Mouse (Mus musculus): ENCODE data around the gene Ypel1. TPM values are rescaled to one million over a fixed set of nuclear protein-coding genes. Genes with fewer than 3 reads are reported as not detected.

Ypel1 gene
- 10 to 100 TPM; 35.4 to 38.5 TPM for total RNA-seq (2021)

DNA sequence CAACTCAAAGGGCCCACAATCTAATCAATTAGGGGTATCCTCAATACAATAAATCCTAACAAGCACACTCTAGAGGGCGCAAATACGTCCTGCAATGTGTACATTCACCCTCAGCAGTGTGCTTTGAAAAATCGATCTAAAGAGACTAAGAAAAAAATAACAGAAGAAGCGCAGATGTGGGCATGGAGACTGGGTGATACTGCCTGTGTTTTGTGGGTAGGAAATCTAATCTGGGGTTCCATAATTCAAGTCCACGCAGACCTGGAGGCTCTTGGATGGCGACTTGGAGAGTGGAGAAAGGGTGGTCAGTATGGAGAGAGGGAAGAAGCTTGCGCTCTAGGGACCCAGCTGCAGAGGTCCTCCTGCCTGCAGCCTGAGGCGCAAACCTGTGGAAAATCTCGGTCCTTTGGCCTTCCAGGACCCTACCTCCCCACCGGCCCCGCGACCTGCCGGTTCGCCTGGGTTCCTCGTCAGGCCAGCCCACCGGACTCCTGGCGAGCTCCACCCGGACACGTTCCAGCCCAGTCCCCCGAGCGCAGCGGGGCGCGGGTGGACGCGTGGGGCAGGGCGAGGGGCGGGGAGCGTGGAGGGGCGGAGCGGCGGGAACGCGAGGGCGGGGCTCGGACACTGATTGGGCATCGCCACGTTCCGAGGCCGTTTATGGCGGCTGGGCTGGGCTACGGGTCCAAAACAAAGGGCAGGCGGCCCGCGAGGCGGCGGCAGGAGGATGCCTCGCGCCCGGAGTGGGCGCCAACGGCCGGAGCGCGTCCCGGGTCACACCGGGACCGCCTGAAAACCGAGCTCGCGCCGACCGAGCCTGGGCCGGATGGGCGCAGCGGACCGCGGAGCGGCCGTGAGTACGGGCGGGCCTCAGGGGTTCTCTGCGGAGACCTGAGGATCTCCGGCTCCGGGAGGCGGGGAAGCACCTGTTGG is at the start of gene Ypel1:
Gene Ypel1 (plus strand): TSS at position 186 of the 933 bp plus-strand sequence.
- peak; percentile 86 to 89 for DNase-seq

DNA sequence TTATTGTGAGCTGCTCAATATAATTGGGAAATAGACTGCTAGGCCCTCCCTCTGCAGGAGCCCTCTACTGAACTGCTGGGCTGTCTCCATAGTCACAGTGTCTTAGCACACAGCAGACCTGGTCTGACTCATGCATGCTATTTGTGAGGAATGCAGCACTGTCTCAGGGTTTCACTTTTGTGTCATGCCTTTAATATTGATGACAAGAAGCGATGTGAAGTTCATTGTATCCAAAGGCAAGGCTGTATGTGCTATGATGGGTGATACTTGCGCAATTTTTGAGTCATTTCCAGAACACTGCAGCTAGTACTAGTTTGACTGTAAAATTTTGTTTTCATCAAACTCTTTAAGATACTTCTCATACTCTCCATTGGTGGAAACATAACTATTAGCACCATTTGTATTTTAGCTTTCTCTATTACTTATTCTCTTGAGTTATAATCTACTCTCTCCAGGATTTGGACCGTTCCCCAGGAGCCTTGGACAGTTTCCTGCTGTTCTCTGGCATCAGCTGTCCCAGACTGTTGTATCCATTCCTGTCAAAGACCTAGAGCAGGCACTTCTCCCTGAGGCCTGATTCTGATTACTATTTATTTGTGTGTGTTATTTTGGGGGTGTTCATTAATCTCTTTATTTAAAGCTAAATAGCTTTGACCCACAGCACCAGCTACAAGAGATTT is 44.9 kb upstream of the Ypel1 start:
- DNase-seq, result peak in 1 of 2 experiments; percentile 27

DNA sequence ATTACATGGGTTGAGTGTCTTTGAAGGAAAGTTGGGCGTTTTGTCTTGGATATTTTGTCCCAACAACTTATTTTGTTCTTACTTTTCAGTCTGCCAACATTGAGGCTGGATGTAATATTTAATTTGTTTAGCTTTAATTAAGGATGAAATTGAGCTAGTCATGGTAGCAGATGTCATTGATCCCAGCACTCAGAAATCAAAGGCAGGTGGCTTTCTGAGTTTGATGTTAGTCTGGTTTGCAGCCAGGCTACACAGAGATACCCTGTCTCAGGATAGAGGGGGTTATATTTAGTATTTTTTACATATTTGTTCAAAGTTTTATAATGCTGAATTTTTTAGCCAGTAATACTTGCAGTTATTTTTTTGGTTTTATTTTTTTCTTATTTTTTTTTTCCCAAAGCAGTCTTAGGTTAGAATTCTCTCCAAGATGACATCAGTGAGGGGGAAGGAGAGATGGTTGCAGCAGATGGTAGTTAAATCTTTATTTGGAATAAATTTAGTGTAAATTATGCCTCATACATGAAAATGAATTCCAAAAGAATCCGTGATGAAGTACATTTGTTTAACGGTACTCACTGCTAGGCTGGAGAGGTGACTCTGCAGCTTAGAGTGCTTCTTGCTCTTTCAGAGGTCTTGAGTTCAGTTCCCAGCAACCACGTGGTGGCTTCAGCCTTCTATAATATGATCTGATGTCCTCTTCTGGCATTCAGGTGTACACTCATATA is 39.4 kb upstream of the Ypel1 start:
- DNase-seq, result no peak

DNA sequence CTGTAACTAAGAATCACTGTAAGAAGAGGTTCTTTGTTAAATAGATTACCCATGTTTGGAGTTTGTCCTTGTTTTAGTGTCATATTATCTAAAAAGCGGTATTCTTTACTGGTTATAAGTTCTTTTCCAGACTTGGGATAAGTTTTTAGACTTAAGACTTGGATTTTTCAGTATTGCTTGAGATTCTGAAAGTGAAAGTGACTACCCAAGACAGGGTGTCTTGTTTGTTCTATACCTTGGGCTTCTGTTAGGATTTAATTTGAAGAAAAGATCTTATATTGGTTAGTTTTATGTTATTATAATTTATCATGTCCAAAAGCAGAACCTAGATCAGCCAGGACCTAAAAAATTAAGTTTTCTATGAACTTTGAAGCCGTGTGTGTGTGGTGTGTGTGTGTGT is 35.7 kb upstream of the Ypel1 start:
- no peak for DNase-seq

DNA sequence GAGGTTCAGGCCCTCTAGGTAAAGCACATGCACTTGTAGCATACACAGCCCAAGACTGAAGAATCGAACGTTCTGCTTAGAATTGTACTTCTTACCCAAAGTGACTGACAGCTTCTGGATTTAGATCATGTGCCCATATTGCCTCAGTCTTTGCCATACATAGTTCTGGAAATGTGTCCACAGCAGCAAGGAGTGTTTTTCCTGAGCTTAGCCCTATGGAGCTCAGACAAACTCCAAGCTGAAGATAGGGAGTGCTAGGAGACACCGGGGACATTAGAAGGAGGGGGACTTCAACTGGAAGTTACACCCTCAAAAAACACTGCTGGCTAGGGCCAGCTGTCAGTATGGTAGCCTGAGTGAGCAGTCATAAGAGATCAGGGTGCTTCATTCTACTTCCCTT is 28.8 kb upstream of the Ypel1 start:
- DNase-seq, result no peak

DNA sequence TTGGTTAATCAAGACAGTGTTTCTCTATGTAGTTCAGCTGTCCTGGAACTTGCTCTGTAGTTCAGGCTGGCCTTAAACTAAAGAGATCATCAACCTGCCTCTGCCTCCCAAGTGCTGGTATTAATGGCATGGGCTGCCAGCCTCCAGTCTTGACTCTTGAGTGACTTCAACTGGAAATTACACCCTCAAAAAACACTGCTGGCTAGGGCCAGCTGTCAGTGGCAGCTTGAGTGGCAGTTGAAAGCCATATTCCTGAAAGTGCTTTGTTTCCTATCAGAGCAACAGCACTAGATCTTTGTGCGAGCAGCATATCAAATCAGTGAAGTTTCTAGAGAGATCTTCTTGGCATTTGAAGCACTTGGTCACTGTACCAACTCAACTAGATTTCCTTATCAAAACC is 28.1 kb upstream of the Ypel1 start:
- DNase-seq, result no peak

DNA sequence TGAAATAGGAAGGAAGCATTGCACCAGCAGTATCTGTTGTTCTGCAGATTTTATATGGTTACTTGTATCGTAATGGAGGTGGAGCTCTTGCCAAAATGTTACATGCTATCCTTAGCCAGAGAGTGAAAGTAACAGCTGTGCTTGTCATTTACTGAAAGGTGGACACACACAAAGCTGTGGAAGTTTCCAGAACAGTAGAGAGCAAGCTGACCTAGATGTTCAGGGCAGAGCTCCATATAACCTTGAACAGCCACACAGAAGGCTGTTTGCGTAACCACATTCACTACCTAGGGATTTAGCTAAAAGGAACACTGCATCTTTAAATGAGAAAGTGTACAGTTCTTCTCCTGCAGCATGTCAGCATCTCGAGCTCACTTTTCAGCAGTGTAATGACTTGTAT is 25.2 kb upstream of the Ypel1 start:
- DNase-seq, result no peak

DNA sequence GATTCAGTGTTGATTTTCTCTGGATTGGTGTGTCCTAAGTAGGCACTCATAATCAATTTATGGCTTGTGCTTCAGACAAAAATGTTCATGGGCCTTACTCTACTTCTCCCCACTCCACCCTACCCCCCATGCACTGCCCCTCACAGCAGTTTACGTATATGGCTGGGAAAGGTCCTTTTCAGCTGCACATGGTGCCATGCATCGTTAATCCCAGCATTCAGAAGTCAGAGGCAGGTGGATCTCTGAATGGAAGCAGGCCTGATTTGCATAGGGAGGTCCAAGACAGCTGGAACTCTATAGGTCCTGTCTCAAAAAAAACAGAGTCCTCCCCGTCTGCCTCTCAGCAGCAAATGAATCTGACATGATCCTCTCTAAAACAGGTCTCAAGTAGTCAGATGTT is 24.2 kb upstream of the Ypel1 start:
- no peak for DNase-seq

DNA sequence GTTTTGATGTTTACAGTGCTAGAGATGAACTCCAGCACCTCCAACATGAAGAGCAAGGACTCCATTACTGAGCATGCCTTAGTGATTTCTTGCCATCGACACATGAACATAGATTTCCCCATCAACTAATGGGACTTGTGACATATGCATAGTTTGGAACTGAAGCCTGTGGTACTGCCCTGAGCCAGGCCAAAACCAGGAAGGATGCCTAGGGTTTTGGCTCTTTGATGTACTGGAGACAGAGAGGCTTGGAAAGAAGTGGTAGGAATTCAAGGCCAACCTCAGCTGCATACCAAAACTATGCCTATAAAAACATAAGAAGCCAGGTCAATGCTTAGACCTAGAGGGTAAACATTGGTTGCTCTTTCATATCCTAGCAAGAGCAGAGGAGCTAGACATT is 19.6 kb upstream of the Ypel1 start:
- no peak for DNase-seq

DNA sequence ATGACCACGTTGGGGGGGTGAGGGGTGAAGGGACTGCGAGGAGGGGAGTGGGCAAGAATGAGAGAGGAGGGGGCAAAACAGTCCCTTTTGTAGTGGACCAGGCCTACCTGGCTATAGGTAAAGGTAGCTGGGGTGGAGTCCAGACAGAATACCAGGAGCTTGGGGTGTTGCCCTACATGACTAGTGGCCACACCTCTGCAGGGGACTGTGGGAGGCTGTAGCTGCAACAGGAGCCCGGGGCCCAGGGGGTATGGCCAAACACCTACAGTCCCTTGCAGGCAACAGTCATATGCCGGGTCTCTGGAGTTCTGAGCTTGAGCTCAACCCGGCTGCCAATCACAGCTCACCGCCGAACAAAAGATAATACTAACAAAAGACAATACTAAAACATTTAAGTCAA is 17.4 kb upstream of the Ypel1 start:
- DNase-seq, result no peak

DNA sequence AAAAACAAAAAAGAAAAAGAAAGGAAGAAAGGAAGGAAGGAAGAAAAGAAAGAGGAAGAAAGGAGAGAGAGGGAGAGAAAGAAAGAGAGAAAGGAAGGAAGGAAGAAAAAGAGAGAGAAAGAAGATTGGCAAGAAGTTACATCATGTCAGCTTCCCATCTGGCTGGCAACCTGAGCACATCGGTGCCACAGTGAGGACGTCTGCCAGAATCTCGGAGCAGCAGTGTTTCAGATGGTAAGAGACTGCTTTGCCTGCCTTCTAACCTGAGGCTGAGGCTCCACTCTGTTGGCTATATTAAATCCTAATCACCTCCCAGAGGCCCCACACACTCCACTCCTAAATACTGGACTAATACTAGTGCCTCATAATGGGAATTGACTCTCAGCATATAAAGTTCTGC is 15.6 kb upstream of the Ypel1 start:
- DNase-seq, result no peak

DNA sequence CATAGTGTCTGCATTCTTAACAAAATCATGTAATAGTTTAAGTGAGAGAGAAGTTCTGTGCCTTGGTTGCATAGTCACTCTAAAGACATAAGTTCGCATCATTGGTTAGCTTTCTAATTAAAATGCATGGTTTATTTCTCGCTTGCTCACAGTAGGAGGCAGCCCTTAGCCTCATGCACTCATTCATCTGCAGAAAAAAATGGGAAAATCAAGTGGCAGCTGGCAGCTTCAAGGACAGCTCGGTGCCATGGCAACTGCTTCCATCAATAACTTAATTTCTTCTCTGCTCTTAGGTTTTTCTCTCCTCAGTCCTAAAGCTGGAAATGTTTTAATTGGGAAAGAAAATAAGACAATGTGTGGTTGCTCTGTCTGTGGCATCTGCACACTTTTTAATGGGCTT is 13.9 kb upstream of the Ypel1 start:
- peak; percentile 46 to 51 for DNase-seq

DNA sequence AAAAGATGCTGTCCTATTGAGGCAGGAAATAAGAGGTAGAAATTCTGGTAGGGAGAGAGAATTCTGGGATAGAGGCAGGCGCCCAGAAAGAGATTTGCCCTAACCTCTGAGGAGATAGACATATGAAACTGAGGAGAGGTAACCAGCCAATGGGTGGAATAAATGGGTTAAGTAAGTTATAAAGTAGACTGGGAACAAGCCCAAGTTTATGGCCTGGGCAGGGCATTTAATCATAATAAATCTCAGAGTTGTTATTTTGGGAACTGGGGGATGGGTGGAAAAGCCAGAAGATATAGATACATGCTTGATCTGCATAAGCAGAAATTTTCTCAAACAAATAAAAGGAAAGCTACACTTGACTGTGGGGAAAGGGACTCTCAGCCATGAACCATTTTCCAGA is 7.2 kb upstream of the Ypel1 start:
- no peak for DNase-seq

DNA sequence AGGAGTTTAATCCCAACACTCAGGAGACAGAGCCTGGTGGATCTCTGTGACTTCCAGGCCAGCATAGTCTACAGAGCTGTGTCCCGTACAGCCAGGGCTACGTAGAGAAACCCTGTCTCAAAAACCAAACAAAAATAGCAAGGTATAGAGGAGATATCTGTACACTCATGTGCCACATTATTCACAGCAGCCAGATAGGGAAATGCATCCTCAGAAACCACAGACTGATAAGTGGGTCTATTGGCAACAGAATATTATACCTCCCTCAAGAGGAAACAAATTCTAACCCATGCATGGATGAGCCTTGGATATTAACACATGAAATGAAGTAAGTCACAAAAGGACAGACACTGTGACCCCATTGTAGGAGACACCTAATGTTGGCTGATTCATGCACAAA is 1.9 kb upstream of the Ypel1 start:
- DNase-seq, result no peak

DNA sequence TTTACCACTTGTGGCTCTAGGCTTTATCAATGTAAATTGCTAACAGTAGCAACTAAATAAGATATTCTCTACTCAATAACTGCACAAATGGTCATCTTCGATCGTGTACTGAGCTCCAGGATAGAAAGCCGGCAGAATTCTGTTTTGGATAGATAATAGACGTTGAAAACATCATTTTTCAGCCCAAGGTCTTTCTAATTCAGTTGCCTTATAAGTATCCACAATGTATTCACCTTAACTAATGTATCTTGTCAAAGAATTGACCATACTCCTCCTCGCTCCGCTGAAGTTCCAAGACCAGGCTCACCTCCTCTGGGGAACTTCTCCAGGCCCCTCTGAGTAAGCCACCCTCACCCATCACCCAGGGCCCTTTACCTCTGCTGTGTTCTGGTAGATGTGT is 1.2 kb downstream of the Ypel1 start:
- DNase-seq, result no peak

DNA sequence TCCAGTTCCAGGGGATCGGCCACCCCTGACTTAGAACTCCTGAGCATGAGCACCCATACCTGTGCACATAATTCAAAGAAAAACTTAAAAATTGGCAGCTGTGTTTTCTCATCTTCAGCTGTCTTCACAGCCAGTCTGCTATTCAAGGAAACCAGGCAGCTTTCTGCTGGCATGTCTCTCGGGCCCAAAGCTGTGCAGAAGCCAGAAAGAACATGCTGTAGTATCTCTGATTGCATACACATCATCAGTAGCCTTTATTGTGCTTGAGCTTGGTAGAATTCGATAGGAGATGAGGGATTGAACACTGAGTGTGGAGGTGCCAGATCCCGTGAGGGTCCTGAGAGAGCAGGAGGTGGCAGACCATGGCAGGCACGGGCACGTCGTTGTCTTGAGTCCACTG is 3.5 kb downstream of the Ypel1 start:
- DNase-seq, result no peak

DNA sequence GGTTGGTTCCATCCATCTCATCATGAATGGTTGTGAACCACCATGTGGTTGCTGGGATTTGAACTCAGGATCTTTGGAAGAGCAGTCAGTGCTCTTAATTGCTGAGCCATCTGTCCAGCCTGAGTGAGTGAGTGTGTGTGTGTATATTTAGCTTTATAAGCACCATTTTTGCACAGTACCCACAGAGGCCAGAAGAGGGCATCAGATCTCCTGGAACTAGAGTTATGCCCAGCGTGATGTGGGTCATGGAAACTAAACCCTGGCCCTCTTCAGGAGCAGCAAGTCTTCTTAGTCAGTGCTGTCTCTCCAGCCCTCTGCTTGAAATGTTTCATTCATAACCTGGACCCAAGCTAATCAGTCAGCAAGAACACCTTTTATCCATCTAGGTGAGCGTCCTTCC is 6.8 kb downstream of the Ypel1 start:
- DNase-seq, result no peak

DNA sequence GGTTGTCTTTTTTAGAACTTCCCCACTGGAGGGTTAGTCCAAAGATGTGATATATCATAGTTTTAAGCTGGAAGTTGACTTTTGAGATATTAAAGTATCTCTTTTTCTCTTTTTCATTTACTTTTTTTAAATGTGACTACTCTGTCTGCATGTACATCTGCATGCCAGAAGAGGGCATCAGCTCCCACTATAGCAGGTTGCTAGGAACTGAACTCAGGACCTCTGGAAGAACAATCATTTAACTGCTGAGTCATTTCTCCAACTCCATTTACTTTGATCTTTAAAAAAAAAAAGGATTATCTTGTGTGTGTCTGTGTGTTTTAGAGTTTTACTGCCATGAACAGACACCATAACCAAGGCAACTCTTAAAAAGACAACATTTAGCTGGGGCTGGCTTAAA is 7.4 kb downstream of the Ypel1 start:
- no peak for DNase-seq

DNA sequence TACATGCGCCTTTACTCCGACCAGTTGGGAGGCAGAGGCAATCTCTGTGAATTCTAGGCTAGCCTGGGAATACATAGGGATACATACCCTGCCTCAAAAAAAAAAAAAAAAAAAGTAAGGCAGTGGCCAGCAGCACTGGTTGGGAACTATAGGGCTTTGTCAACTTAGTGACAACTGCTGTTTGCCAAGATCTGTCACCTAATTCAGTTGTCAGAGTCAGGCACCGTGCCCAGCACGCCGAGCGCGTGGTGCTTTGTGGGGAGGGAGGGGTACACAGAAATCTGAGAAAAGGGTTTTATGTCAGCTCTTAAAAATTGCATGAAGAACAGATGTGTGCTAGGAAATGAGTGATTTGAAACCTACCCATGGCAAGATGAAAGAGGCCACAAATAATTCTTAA is 8.6 kb downstream of the Ypel1 start:
- peak; percentile 58 to 72 for DNase-seq

DNA sequence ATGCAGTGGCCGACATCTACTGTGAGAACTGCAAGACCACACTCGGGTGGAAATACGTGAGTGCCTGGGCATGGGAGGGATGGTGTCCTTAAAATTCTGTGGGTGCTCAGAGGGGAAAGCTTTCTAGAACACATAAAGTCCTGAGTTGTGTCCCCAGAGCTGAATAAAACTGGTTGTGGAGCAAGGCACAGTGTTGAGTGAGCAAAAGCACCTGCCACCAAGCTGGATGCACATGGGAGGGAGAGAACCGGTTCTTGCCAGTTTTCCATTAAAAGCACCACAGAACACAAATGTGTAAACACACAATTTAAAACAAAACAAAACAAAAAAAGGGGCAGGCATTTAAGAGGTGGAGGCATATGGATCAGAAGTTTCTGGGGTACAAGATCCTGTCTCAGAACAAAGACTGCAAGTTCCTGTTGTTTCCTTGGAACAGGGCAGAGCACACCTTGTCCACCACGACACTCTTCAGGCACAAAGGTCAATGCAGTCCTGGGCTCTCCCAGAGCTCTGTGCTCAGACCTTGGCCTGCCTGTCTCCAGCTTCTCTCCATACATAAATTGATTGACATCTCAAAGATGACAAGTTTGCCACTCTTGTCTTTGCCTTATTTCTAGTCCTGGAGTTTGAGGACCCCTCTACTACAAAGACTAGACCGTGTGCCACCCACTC is 12.8 kb downstream of the Ypel1 start:
- DNase-seq, result no peak

DNA sequence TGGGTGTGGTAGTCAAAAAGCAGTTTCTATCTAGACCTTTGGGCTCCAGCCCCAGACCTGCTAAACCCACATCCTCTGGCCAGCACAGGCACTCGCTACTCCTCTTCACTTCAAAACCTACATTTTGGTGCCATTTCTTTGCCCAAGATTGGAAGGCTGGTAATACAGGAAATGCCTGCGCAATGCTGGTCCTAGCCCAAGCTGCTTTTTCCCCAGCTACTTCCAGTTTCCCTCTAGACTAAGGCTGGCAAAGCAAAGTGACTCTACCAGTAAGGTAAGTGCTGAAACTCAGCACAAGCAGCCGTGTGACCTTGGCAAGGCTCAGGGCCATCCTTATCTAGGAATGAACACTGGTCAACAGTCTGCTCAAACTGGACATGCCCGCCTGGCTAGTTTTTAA is 16.1 kb downstream of the Ypel1 start:
- DNase-seq, result no peak

DNA sequence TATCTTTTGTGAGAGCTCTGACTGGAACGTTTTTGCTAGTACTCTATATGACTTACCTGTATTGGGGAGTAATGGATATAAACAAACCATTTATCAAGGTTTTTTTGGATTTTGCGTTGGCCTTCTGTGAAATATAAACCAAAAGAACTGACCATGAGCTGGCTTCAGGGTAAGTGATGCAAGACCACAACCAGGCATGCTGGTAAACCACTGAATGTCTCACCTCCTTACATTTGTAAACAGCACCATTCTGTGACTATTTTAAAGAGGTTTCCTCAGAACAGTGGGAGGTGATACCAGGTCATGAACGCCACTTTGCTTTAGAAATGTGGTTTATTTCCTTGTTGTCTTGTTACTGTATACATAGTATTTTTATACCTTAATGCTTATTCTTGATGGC is 16.7 kb downstream of the Ypel1 start:
- no peak for DNase-seq

All from layer of hippocampus, postnatal 36 days (tissue).